Mouse (Mus musculus): ENCODE measurements at regions not wholly inside any gene's neighbourhood (a gene's known extent, or its start where the extent isn't known, plus 50 kb on each side); places are given as distances from the start of the nearest gene placed in this dataset.

DNA sequence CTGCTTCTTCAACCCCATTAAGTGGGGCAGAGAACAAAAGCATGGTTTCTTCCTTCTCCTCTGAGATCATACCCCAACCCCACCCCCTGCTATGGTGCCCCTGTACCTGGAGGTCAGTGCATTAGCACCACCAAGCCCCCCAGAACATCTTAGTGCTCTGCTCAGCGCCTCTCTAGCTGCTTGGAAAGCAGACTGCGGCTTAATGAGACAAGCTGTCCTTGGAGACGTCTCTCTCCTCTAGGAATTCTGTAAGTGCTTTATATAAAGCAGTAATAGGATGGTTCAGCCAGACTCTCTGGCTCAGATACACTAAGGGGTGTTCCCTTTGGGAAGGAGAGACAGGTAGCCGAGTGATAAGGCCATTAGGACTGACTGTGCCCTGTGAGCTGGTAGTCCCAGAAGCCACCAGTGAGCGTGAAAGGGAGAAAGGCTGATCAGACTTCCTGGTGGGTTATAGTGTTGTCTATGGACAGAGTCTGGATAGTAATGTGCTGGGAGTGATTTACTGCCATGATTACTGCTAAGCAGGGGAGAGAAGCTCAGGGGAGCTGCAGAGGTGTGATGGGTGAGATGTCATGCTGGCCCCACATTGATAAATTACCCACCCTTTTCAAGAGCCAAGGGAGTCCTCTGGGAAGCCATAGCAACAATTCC is 343.0 kb upstream of the Slc24a5 start:
- Histone ChIP-seq H3K4me3 (ENCODE audit: insufficient read depth in 1 of 2, low read depth in 1 of 2, low read length in 2 of 2, poor library complexity in 1 of 2, severe bottlenecking in 1 of 2) (no peak overlapping the region), H3K4me1 (ENCODE audit: control insufficient read depth in 2 of 2, insufficient read depth in 2 of 2, low read length in 2 of 2, poor library complexity in 1 of 2) (no peaks in the 10 kb centered on the region), H3K36me3 (ENCODE audit: control insufficient read depth, insufficient read depth, low read length, poor library complexity, severe bottlenecking) (no peaks in the 10 kb centered on the region), H3K27ac (ENCODE audit: insufficient read depth, low read depth, low read length, poor library complexity, severe bottlenecking) (no peak overlapping the region), H3K9me3 (ENCODE audit: control insufficient read depth, insufficient read depth, low read depth, low read length) (no peaks in the 10 kb centered on the region), H3K9ac (ENCODE audit: insufficient read depth, low read depth, low read length, poor library complexity, severe bottlenecking) (no peak overlapping the region)
- no peak for DNase-seq (ENCODE audit: low read depth, low spot score)
- in situ Hi-C loops (cut with MboI; ENCODE audit: low sequenced_read_pairs in 2 of 2, unreplicated experiment in 2 of 2), result no loop called here
- TF ChIP-seq HCFC1 (IDR thresholded peaks at IDR 0.05; ENCODE audit: borderline replicate concordance, insufficient read depth, low read length) (no peak), CHD2 (IDR thresholded peaks at IDR 0.05; ENCODE audit: low read depth, low read length) (no peak), MAFK (IDR thresholded peaks at IDR 0.05; ENCODE audit: insufficient read depth, low read depth, low read length) (no peak), ZC3H11A (IDR thresholded peaks at IDR 0.05; ENCODE audit: borderline replicate concordance, low read depth, low read length) (no peak), ZNF384 (IDR thresholded peaks at IDR 0.05; ENCODE audit: low read depth, low read length) (no peak)

DNA sequence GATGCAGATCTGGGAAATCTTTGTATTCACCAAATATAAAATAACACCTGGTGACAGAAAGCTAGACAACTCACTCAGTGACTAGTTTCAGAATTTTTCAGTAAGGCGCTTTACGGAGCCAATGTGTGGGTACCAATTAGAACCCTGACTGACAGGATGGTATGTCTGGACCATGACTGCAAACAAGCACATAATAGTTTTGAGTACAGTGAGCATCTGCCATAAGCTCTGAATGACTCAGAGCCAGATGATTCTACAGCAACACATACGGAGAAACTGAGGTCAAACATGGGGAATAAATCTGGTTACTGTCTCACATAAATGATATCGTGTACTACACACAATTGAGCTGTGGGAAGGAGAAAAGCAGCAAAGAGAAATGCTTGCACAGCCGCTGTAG is 339.9 kb upstream of the Slc24a5 start:
- no peak overlapping the region for H3K9ac ChIP-seq (ENCODE audit: insufficient read depth, low read depth, low read length, poor library complexity, severe bottlenecking)
- in situ Hi-C loops (cut with MboI; ENCODE audit: low sequenced_read_pairs in 2 of 2, unreplicated experiment in 2 of 2), result no loop called here
- DNase-seq (ENCODE audit: low read depth, low spot score), result no peak
- H3K36me3 ChIP-seq (ENCODE audit: control insufficient read depth, insufficient read depth, low read length, poor library complexity, severe bottlenecking), result no peaks in the 10 kb centered on the region
- TF ChIP-seq CHD2 (IDR thresholded peaks at IDR 0.05; ENCODE audit: low read depth, low read length) (no peak), ZNF384 (IDR thresholded peaks at IDR 0.05; ENCODE audit: low read depth, low read length) (no peak), HCFC1 (IDR thresholded peaks at IDR 0.05; ENCODE audit: borderline replicate concordance, insufficient read depth, low read length) (no peak), ZC3H11A (IDR thresholded peaks at IDR 0.05; ENCODE audit: borderline replicate concordance, low read depth, low read length) (no peak)
- H3K4me3 ChIP-seq (ENCODE audit: insufficient read depth in 1 of 2, low read depth in 1 of 2, low read length in 2 of 2, poor library complexity in 1 of 2, severe bottlenecking in 1 of 2), result no peak overlapping the region
- no peak overlapping the region for H3K27ac ChIP-seq (ENCODE audit: insufficient read depth, low read depth, low read length, poor library complexity, severe bottlenecking)
- H3K4me1 ChIP-seq (ENCODE audit: control insufficient read depth in 2 of 2, insufficient read depth in 2 of 2, low read length in 2 of 2, poor library complexity in 1 of 2), result no peaks in the 10 kb centered on the region
- H3K9me3 ChIP-seq (ENCODE audit: control insufficient read depth, insufficient read depth, low read depth, low read length), result no peaks in the 10 kb centered on the region

DNA sequence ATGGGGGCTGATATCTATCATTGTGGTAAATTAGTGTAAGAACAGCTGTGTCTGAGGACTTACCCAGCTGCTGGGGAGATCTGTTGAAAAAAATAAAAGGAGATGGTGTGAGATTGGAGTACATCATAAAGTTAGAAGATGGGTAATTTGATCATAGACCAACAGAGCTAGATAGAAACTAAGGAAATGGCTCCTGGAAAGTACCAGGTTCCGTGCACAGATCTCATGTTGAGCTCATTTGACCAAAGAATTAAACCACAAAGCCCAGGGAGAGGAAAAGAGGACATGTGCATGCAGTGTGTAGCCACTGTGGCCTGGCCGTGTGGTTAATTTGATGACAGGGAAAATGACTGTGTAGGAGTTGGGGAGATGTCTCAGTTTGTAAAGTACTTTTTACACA is 335.3 kb upstream of the Slc24a5 start:
- in situ Hi-C loops (cut with MboI; ENCODE audit: low sequenced_read_pairs in 2 of 2, unreplicated experiment in 2 of 2), result no loop called here
- Histone ChIP-seq H3K4me1 (ENCODE audit: control insufficient read depth in 2 of 2, insufficient read depth in 2 of 2, low read length in 2 of 2, poor library complexity in 1 of 2) (no peaks in the 10 kb centered on the region), H3K36me3 (ENCODE audit: control insufficient read depth, insufficient read depth, low read length, poor library complexity, severe bottlenecking) (no peaks in the 10 kb centered on the region), H3K9me3 (ENCODE audit: control insufficient read depth, insufficient read depth, low read depth, low read length) (no peaks in the 10 kb centered on the region), H3K9ac (ENCODE audit: insufficient read depth, low read depth, low read length, poor library complexity, severe bottlenecking) (no peak overlapping the region), H3K4me3 (ENCODE audit: insufficient read depth in 1 of 2, low read depth in 1 of 2, low read length in 2 of 2, poor library complexity in 1 of 2, severe bottlenecking in 1 of 2) (no peak overlapping the region), H3K27ac (ENCODE audit: insufficient read depth, low read depth, low read length, poor library complexity, severe bottlenecking) (no peak overlapping the region)
- DNase-seq (ENCODE audit: low read depth, low spot score), result no peak
- no peak for TF ChIP-seq ZNF384 (IDR thresholded peaks at IDR 0.05; ENCODE audit: low read depth, low read length)
- TF ChIP-seq HCFC1 (IDR thresholded peaks at IDR 0.05; ENCODE audit: borderline replicate concordance, insufficient read depth, low read length), result no peak
- TF ChIP-seq ZC3H11A (IDR thresholded peaks at IDR 0.05; ENCODE audit: borderline replicate concordance, low read depth, low read length), result no peak
- TF ChIP-seq CHD2 (IDR thresholded peaks at IDR 0.05; ENCODE audit: low read depth, low read length), result no peak
- TF ChIP-seq MAFK (IDR thresholded peaks at IDR 0.05; ENCODE audit: insufficient read depth, low read depth, low read length), result no peak

DNA sequence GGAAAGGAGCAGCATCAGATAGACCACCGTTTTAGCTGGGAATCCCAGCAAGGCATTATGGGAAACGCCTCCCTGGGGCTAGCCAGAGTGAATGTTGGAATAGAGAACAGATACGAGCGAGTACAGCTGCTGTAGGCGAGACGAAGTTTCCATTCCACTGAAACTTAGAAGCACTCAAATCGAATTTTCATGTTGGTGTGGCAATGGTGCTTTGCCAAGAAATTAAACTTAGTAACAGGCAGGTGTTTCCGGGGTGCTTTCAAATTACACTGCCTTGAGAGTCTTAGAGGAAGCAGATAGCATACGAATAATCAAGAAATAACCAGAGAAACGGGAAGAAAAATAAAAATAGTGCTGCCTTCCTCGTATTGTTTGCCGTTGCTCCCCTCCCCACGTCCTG is 327.1 kb upstream of the Slc24a5 start:
- no peaks in the 10 kb centered on the region for H3K9me3 ChIP-seq (ENCODE audit: control insufficient read depth, insufficient read depth, low read depth, low read length)
- no peak overlapping the region for H3K4me3 ChIP-seq (ENCODE audit: insufficient read depth in 1 of 2, low read depth in 1 of 2, low read length in 2 of 2, poor library complexity in 1 of 2, severe bottlenecking in 1 of 2)
- no peak overlapping the region for H3K9ac ChIP-seq (ENCODE audit: insufficient read depth, low read depth, low read length, poor library complexity, severe bottlenecking)
- no peaks in the 10 kb centered on the region for H3K36me3 ChIP-seq (ENCODE audit: control insufficient read depth, insufficient read depth, low read length, poor library complexity, severe bottlenecking)
- H3K4me1 ChIP-seq (ENCODE audit: control insufficient read depth in 2 of 2, insufficient read depth in 2 of 2, low read length in 2 of 2, poor library complexity in 1 of 2), result no peaks in the 10 kb centered on the region
- no peak overlapping the region for H3K27ac ChIP-seq (ENCODE audit: insufficient read depth, low read depth, low read length, poor library complexity, severe bottlenecking)
- TF ChIP-seq MAFK (IDR thresholded peaks at IDR 0.05; ENCODE audit: insufficient read depth, low read depth, low read length) (no peak), CHD2 (IDR thresholded peaks at IDR 0.05; ENCODE audit: low read depth, low read length) (no peak), HCFC1 (IDR thresholded peaks at IDR 0.05; ENCODE audit: borderline replicate concordance, insufficient read depth, low read length) (no peak), ZNF384 (IDR thresholded peaks at IDR 0.05; ENCODE audit: low read depth, low read length) (no peak), ZC3H11A (IDR thresholded peaks at IDR 0.05; ENCODE audit: borderline replicate concordance, low read depth, low read length) (no peak)
- in situ Hi-C loops (cut with MboI; ENCODE audit: low sequenced_read_pairs in 2 of 2, unreplicated experiment in 2 of 2), result no loop called here
- DNase-seq (ENCODE audit: low read depth, low spot score), result no peak

DNA sequence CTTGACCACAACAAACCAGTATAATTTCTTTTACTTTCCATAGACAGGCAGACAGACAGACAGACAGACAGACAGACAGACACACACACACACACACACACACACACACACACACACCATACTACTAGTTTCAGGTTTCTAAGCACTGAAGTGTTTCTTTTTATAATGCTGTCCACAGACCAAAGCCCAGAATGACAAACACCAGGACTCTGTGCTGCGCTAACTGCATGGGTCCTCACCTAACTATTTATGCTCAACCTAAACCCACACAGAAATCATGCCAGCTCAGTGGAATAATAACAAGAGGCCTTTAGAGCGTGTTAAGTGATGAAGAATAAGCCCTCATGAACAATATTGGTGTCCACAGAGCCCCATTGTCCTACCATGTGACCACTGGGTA is 325.0 kb upstream of the Slc24a5 start:
- in situ Hi-C loops (cut with MboI; ENCODE audit: low sequenced_read_pairs in 2 of 2, unreplicated experiment in 2 of 2), result no loop called here
- DNase-seq (ENCODE audit: low read depth, low spot score), result no peak
- Histone ChIP-seq H3K36me3 (ENCODE audit: control insufficient read depth, insufficient read depth, low read length, poor library complexity, severe bottlenecking) (no peaks in the 10 kb centered on the region), H3K4me3 (ENCODE audit: insufficient read depth in 1 of 2, low read depth in 1 of 2, low read length in 2 of 2, poor library complexity in 1 of 2, severe bottlenecking in 1 of 2) (no peak overlapping the region), H3K4me1 (ENCODE audit: control insufficient read depth in 2 of 2, insufficient read depth in 2 of 2, low read length in 2 of 2, poor library complexity in 1 of 2) (no peaks in the 10 kb centered on the region), H3K27ac (ENCODE audit: insufficient read depth, low read depth, low read length, poor library complexity, severe bottlenecking) (no peak overlapping the region), H3K9me3 (ENCODE audit: control insufficient read depth, insufficient read depth, low read depth, low read length) (no peaks in the 10 kb centered on the region), H3K9ac (ENCODE audit: insufficient read depth, low read depth, low read length, poor library complexity, severe bottlenecking) (no peak overlapping the region)
- TF ChIP-seq HCFC1 (IDR thresholded peaks at IDR 0.05; ENCODE audit: borderline replicate concordance, insufficient read depth, low read length) (no peak), ZNF384 (IDR thresholded peaks at IDR 0.05; ENCODE audit: low read depth, low read length) (no peak), CHD2 (IDR thresholded peaks at IDR 0.05; ENCODE audit: low read depth, low read length) (no peak), MAFK (IDR thresholded peaks at IDR 0.05; ENCODE audit: insufficient read depth, low read depth, low read length) (no peak), ZC3H11A (IDR thresholded peaks at IDR 0.05; ENCODE audit: borderline replicate concordance, low read depth, low read length) (no peak)

Measured in ES-E14 (cell line).